In the genomic region with DNA sequence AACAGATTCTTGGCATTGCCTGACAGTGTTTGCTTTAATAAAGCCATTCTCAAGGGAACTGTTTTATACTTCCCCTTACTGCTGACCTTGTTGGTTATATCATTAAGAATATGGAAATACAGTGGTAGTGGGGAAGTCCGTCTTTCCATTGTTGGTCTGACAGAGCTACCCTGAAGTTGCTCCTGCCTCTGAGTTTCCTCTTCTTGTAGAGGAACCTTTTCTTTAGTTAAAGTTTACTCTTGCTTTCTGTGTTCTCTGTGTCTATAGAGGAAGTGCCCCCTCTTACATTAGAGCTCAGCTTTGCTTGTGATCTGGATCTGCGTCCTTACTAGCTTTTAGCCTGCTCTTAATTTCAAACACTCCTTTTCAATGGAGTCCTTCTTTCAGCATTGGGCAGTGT, we compare ENCODE assay signal across 15 mouse cellular contexts. TPM values are rescaled to one million over a fixed set of nuclear protein-coding genes. Genes with fewer than 3 reads are reported as not detected.
DNase-seq lines count a peak whose midpoint lies in the region; TF ChIP-seq lines count a peak whose summit lies in the region.
"Had no signal": no experiment of that assay in that cellular context is flagged by ENCODE, and none has a peak within 500 bp of the region (broad histone marks: within the 10 kb centered on the region; RNA-seq: fewer than 3 reads in every experiment).

No protein-coding gene starts in this region.

- DNase-seq in layer of hippocampus, adult 11-12 months (ENCODE audit: low spot score), result peak; percentile 6
- no peak for DNase-seq in layer of hippocampus, postnatal 14 days (ENCODE audit: low spot score in 2 of 2)
- DNase-seq in 416B (ENCODE audit: low read depth), result peak; percentile 50
- DNase-seq in MEL (ENCODE audit: low read depth, low spot score), result peak; percentile 16
- no peak for DNase-seq in thymus, postnatal 36 days
- DNase-seq in right cerebral cortex, postnatal 14 days, result no peak
- no peak for DNase-seq in layer of hippocampus, postnatal 36 days
- DNase-seq: cerebellum, postnatal 14 days; gastrocnemius, postnatal 25 days; heart, postnatal 10 days had no signal

- H3K9ac ChIP-seq in MEL (ENCODE audit: control insufficient read depth, low read depth, low read length, poor library complexity, severe bottlenecking), result no peak overlapping the region
- H3K9ac ChIP-seq: embryonic facial prominence, embryonic 13.5 days; forebrain, embryonic 15.5 days; stomach, embryonic 15.5 days had no signal

- H3K27ac ChIP-seq in MEL (ENCODE audit: control insufficient read depth, low read depth, low read length), result no peak overlapping the region
- H3K27ac ChIP-seq in macrophage, result peak overlapping the region; percentile 97
- H3K27ac ChIP-seq: embryonic facial prominence, embryonic 13.5 days; forebrain, embryonic 15.5 days had no signal

- TF ChIP-seq RAD21 in MEL (IDR thresholded peaks at IDR 0.05; ENCODE audit: low read depth, low read length), result no peak

- no peak overlapping the region for H3K4me3 ChIP-seq in MEL (ENCODE audit: control insufficient read depth in 1 of 2, insufficient read depth in 1 of 2, low read depth in 2 of 2, low read length in 2 of 2)
- no peak overlapping the region for H3K4me3 ChIP-seq in macrophage (ENCODE audit: inconsistent target)
- H3K4me3 ChIP-seq: embryonic facial prominence, embryonic 13.5 days; forebrain, embryonic 15.5 days; megakaryocyte, embryonic 14.5 days; stomach, embryonic 15.5 days had no signal

- H3K36me3 ChIP-seq in MEL (ENCODE audit: control insufficient read depth in 1 of 2, insufficient read depth in 2 of 2, low read length in 2 of 2), result peaks cover 0 to 3% of the 10 kb centered on the region in 2 experiments; a peak in 1 of 4 replicates
- H3K36me3 ChIP-seq in macrophage (ENCODE audit: inconsistent target), result no peaks in the 10 kb centered on the region
- H3K36me3 ChIP-seq: embryonic facial prominence, embryonic 13.5 days; forebrain, embryonic 15.5 days; stomach, embryonic 15.5 days had no signal

- WGBS in macrophage (ENCODE audit: missing documents), result 0% methylated on average over 2 of the region's 2 CpGs

- TF ChIP-seq POLR2A in MEL (IDR thresholded peaks at IDR 0.05; ENCODE audit: control insufficient read depth in 1 of 2, insufficient read depth in 1 of 2, low read depth in 1 of 2, low read length in 2 of 2, poor library complexity in 1 of 2), result no peak

- H3K4me1 ChIP-seq in MEL (ENCODE audit: control insufficient read depth in 1 of 2, insufficient read depth in 2 of 2, low read length in 2 of 2), result 0 out of 4 replicates have a peak, but pooled peaks cover 0 to 2% of the 10 kb centered on the region in 2 experiments
- H3K4me1 ChIP-seq: embryonic facial prominence, embryonic 13.5 days; forebrain, embryonic 15.5 days; stomach, embryonic 15.5 days had no signal

- no peaks in the 10 kb centered on the region for H3K27me3 ChIP-seq in MEL (ENCODE audit: control insufficient read depth in 1 of 2, insufficient read depth in 2 of 2, low read length in 2 of 2)
- H3K27me3 ChIP-seq: embryonic facial prominence, embryonic 13.5 days; forebrain, embryonic 15.5 days; megakaryocyte, embryonic 14.5 days; stomach, embryonic 15.5 days had no signal

- TF ChIP-seq CTCF in MEL (IDR thresholded peaks at IDR 0.05 in 2 of 3, conservative IDR thresholded peaks at IDR 0.05 in 1 of 3; ENCODE audit: control insufficient read depth in 1 of 3, insufficient read depth in 1 of 3, low read depth in 2 of 3, low read length in 3 of 3, poor library complexity in 1 of 3, severe bottlenecking in 1 of 3), result no peak

- H3K79me2 ChIP-seq in MEL (ENCODE audit: control insufficient read depth, insufficient read depth, low read length, poor library complexity) (no peaks in the 10 kb centered on the region), macrophage (ENCODE audit: inconsistent target) (no peaks in the 10 kb centered on the region)

- no peaks in the 10 kb centered on the region for H3K9me3 ChIP-seq in MEL (replicated peaks; ENCODE audit: insufficient read depth, low read length)
- H3K9me3 ChIP-seq: embryonic facial prominence, embryonic 13.5 days; forebrain, embryonic 15.5 days; megakaryocyte, embryonic 14.5 days; stomach, embryonic 15.5 days had no signal

- no peak for TF ChIP-seq EP300 in MEL (IDR thresholded peaks at IDR 0.05; ENCODE audit: low read depth in 1 of 2, low read length in 2 of 2)

TF ChIP-seq in MEL, 35 proteins besides CTCF, POLR2A, EP300 and RAD21:
- TF ChIP-seq HCFC1 (IDR thresholded peaks at IDR 0.05; ENCODE audit: low read depth, low read length) (no peak), TAL1 (IDR thresholded peaks at IDR 0.05; ENCODE audit: low read length) (no peak), MAX (IDR thresholded peaks at IDR 0.05; ENCODE audit: low read length) (no peak)

RNA-seq across cellular contexts. Expression of a gene that starts 42.9 kb away (rescaled TPM):
- total RNA-seq in layer of hippocampus, postnatal 14 days (2021), result 10 to 100 TPM; 48.7 to 55.9 TPM
- total RNA-seq in MEL (2012; rRNA removed), result 5.3 and 7.3 TPM in 2 replicates
- polyA plus RNA-seq in MEL (2012; ENCODE audit: insufficient read depth in 1 of 2, insufficient read length in 2 of 2, low read depth in 1 of 2, low replicate concordance in 2 of 2, missing spikeins in 1 of 2), result 1 to 10 TPM in 1 of 2 experiments, not detected in 1; 5.8 TPM
- total RNA-seq in macrophage (2018; cell fraction: chromatin; rRNA removed), result 100 to 1,000 TPM in 25 of 26 experiments, 10 to 100 TPM in 1; 89.6 to 892 (median 168) TPM
- total RNA-seq in macrophage (2018; cell fraction: cytosol; rRNA removed), result 100 to 1,000 TPM in 11 of 26 experiments, 10 to 100 TPM in 15; 39.7 to 175 (median 78.7) TPM
- total RNA-seq in macrophage (2018; cell fraction: nucleus; rRNA removed), result 100 to 1,000 TPM; 112 to 558 (median 184) TPM
- 78.0 to 86.5 TPM (median 79.4 TPM) in 3 replicates for polyA plus RNA-seq in macrophage (2018)
- 10 to 100 TPM; 63.5 to 69.5 TPM for total RNA-seq in layer of hippocampus, postnatal 36 days (2021)

Comparison
In these comparisons a context has a peak if more than half of its experiments do, and no peak if none do; other contexts are left out.
1. DNase-seq: peak in layer of hippocampus, adult 11-12 months (single experiment), 416B (single experiment) and MEL (single experiment); none in layer of hippocampus, postnatal 14 days (0 of 2), thymus, postnatal 36 days (0 of 2), right cerebral cortex, postnatal 14 days (single experiment) and layer of hippocampus, postnatal 36 days (0 of 2).